Mouse (Mus musculus): ENCODE results near the gene Vmn1r209.
"Not testable (repeated sequence)": the region's sequence is repeated elsewhere in the genome, so short reads cannot be mapped to it uniquely, and the experiment has no call there.

- not testable (repeated sequence) for TF ChIP-seq GATA1 (IDR thresholded peaks at IDR 0.05; ENCODE audit: borderline replicate concordance, low read length); FLI1 (IDR thresholded peaks at IDR 0.05; ENCODE audit: low read length)
Observed at GRCm38 (mm10) chr13:22788096-22788495, 21.4 kb downstream of the Vmn1r209 start.
